Mouse (Mus musculus) liver, embryonic 13.5 days (tissue): ENCODE measurements at regions not wholly inside any gene's neighbourhood (a gene's known extent, or its start where the extent isn't known, plus 50 kb on each side); places are given as distances from the start of the nearest gene placed in this dataset.

Experiments
- ATAC-seq: fragments of 200-750 bp; cut with Nextera tagmentation; 2 replicates; pipeline ENCODE4 v1.8.0; 2017; ENCODE audit warnings: low read depth, mild to moderate bottlenecking, moderate number of reproducible peaks, moderate library complexity
- DNase-seq: peaks from one replicate; pipeline ENCODE4 v3.0.0; 2022
- H3K27ac ChIP-seq: fragments of 300-500 bp; sonication (generic); 2 replicates; pipeline ENCODE4 v1.5.1; 2015; ENCODE audit warnings: moderate library complexity, mild to moderate bottlenecking, inconsistent platforms
- H3K27me3 ChIP-seq: fragments of 300-500 bp; sonication (generic); 2 replicates; pipeline ENCODE4 v1.6.1; 2015; ENCODE audit warnings: mild to moderate bottlenecking, inconsistent platforms
- H3K36me3 ChIP-seq: fragments of 300-500 bp; sonication (generic); 2 replicates; pipeline ENCODE4 v1.6.1; 2015; ENCODE audit warnings: mild to moderate bottlenecking, inconsistent platforms
- H3K4me1 ChIP-seq: fragments of 300-500 bp; sonication (generic); replicated peaks from 2 replicates; pipeline ENCODE4 v1.6.1; 2015; ENCODE audit warnings: inconsistent platforms
- H3K4me2 ChIP-seq: fragments of 300-500 bp; sonication (generic); 2 replicates; pipeline ENCODE4 v1.6.1; 2015; ENCODE audit warnings: inconsistent platforms, mild to moderate bottlenecking, moderate library complexity
- H3K4me3 ChIP-seq: fragments of 300-500 bp; sonication (generic); replicated peaks from 2 replicates; pipeline ENCODE4 v1.5.1; 2015; ENCODE audit warnings: mild to moderate bottlenecking, inconsistent platforms
- H3K9ac ChIP-seq: fragments of 300-500 bp; sonication (generic); 2 replicates; pipeline ENCODE4 v1.6.1; 2015; ENCODE audit warnings: mild to moderate bottlenecking, inconsistent platforms
- H3K9me3 ChIP-seq: fragments of 300-500 bp; sonication (generic); replicated peaks from 2 replicates; pipeline ENCODE4 v1.6.1; 2016; ENCODE audit warnings: inconsistent platforms
- WGBS: fragments of 180-500 bp; shearing (Covaris S2); methylation state at CpG from one replicate; pipeline ENCODE4 v1.1.7; 2015; ENCODE audit not compliant: insufficient replicate concordance; 5-methylcytosine and 5-hydroxymethylcytosine counted together

DNA sequence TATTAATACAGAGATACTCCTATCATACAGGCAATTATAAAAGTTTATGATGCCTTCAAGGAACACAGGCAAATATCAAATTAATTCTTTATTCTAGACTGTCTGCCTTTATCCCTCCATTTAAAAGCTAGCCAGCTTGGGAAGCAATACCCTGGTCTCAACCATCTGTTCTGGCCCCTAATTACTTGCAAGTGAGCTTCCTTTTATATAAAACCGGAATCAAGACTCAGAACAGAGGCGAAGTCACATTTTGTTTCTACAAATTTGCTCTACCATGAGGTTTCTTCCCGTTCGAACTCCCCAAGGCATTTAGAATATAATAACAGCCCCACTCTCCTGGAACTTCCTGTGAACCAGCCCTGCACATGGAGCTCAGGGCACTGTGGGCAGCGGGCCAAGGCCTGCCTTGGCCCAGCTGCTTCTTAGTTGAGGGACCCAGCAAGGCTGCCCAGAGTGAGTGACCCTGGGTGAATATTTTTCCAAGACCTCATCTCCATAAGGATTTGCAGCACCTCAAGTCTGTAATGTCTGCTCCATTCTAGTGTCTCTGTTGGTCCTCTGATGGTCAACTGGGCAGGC lies 355.3 kb upstream of the Gm10131 start:
- ATAC-seq (no peak), DNase-seq (no peak)
- 65% methylated on average over 5 of the region's 5 CpGs for WGBS

DNA sequence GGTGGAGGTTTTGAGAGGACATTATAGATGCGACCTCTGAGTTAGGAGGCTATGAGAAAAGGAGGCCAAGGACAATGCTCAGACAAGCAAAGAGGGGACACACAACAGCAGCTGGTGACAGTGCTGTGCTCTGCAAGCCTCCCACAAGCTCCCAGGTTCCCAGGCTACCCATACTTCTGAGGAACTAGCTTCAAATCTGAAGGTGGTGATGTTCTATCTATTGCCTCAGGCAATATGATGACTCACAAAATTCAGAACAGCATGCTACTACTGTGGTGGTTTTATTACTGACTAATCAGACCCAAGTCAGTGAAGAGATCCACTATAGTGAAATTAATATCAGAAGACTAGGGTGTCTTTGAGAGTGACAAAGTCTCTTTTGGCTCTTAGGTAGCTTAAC lies 353.9 kb upstream of the Gm10131 start:
- Histone ChIP-seq H3K4me3 (no peak overlapping the region), H3K27ac (no peak overlapping the region), H3K27me3 (no peaks in the 10 kb centered on the region), H3K4me1 (no peaks in the 10 kb centered on the region), H3K36me3 (no peaks in the 10 kb centered on the region), H3K4me2 (no peak overlapping the region), H3K9me3 (0 out of 2 replicates have a peak, but pooled peaks cover 4% of the 10 kb centered on the region), H3K9ac (no peak overlapping the region)
- 80% methylated on average over 1 of the region's 1 CpGs for WGBS
- ATAC-seq: no peak
- DNase-seq: no peak

More for the DNA sequence above, 355.3 kb upstream of the Gm10131 start:
- no peaks in the 10 kb centered on the region for H3K4me1 ChIP-seq
- no peaks in the 10 kb centered on the region for H3K9me3 ChIP-seq
- H3K9ac ChIP-seq: no peak overlapping the region
- no peak overlapping the region for H3K4me2 ChIP-seq
- no peak overlapping the region for H3K27ac ChIP-seq
- H3K36me3 ChIP-seq: no peaks in the 10 kb centered on the region
- no peak overlapping the region for H3K4me3 ChIP-seq
- H3K27me3 ChIP-seq: no peaks in the 10 kb centered on the region

DNA sequence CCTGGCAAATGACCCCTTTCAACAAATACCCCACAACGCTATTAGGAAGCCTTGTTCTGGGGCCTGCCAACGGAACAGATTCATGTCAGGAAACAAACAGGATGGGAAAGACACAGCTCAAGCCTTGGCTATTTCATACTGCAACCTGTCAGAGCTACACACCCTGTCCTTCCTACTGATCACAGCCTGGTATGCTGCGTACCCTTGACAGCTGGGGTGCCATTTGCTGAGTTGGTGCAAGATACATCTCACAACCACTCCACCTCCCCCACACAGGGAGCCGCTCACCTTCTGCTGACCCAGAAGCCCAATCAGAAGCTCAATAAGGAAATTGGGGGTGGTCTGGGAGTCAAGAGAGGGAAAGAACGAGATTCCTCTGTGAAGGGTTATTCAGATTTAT lies 350.7 kb upstream of the Gm10131 start:
- H3K4me3 ChIP-seq: no peak overlapping the region
- H3K4me2 ChIP-seq: no peak overlapping the region
- 0 out of 2 replicates have a peak, but pooled peaks cover 4% of the 10 kb centered on the region for H3K9me3 ChIP-seq
- H3K36me3 ChIP-seq: no peaks in the 10 kb centered on the region
- H3K4me1 ChIP-seq: no peaks in the 10 kb centered on the region
- no peak overlapping the region for H3K9ac ChIP-seq
- no peak for ATAC-seq
- WGBS: 65% methylated on average over 5 of the region's 5 CpGs
- H3K27me3 ChIP-seq: no peaks in the 10 kb centered on the region
- DNase-seq: no peak
- no peak overlapping the region for H3K27ac ChIP-seq

DNA sequence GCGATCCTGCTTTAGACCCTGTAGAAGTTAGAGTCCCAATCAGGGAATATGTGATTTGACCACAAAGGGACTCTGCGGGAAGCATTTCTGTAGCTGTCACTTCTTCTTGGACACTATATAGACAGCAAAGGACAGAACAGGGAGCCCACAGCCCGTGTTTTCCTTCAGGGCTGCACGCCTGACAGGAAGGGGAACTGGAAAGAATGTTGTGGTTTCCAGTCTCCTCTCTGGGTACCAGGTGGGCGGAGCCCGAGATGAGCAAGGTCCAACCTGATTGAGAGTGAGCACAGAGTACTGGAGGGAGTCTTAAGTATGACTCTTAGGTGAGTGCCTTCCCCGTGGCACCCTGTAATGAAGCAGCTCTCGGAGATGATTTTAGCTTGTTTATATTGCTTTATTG lies 346.8 kb upstream of the Gm10131 start:
- Histone ChIP-seq H3K27me3 (no peaks in the 10 kb centered on the region), H3K9ac (no peak overlapping the region), H3K9me3 (0 out of 2 replicates have a peak, but pooled peaks cover 4% of the 10 kb centered on the region), H3K4me1 (no peaks in the 10 kb centered on the region), H3K4me2 (no peak overlapping the region), H3K27ac (no peak overlapping the region), H3K36me3 (no peaks in the 10 kb centered on the region), H3K4me3 (no peak overlapping the region)
- ATAC-seq (no peak), DNase-seq (no peak)
- 32% methylated on average over 8 of the region's 8 CpGs for WGBS

DNA sequence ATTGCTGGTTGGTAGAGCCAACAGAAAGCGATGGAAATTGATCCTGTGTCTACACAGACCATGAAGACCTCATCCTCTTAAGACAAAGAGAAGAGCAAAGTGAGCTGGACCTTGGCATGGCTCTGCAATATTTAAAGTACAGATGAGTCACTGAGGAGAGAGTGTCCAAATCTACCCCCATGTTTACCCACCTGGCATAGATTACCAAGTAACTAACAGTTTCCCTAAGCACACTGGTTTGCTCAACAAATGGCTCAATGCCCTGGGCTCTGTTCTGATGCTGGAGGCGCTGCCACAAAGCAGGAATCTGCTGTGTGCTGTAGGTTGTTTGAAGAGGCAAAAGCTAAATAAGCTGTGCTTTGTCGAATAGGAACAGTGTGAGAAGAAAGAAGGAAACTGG lies 345.0 kb upstream of the Gm10131 start:
- Histone ChIP-seq H3K4me2 (no peak overlapping the region), H3K4me1 (no peaks in the 10 kb centered on the region), H3K27ac (no peak overlapping the region), H3K4me3 (no peak overlapping the region), H3K9ac (no peak overlapping the region), H3K36me3 (no peaks in the 10 kb centered on the region), H3K27me3 (no peaks in the 10 kb centered on the region), H3K9me3 (0 out of 2 replicates have a peak, but pooled peaks cover 4% of the 10 kb centered on the region)
- 51% methylated on average over 3 of the region's 3 CpGs for WGBS
- ATAC-seq: no peak
- no peak for DNase-seq

DNA sequence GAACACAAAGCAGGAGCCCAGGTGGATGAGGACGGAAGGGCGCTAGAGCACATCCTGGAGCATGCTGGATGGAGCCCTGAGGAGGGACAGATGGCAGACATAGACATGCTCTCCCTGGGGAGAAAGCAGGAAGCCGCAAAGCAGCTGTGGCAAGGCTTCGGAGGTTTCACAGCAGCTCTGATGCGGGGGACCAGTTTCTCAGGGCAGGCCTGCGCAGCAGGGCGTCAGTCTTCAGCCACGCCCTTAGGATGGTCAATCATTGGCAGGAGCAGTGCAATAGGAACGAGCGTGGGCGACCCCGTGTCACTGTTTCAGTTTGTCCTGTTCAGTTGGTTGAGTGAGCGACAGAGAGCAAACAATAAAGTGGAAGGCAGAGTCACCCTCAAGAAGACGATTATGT lies 343.8 kb upstream of the Gm10131 start:
- WGBS: 65% methylated on average over 14 of the region's 14 CpGs
- no peaks in the 10 kb centered on the region for H3K4me1 ChIP-seq
- no peak for ATAC-seq
- no peak overlapping the region for H3K9ac ChIP-seq
- no peaks in the 10 kb centered on the region for H3K27me3 ChIP-seq
- no peak overlapping the region for H3K4me2 ChIP-seq
- H3K27ac ChIP-seq: no peak overlapping the region
- H3K36me3 ChIP-seq: no peaks in the 10 kb centered on the region
- no peak overlapping the region for H3K4me3 ChIP-seq
- no peak for DNase-seq
- no peaks in the 10 kb centered on the region for H3K9me3 ChIP-seq

DNA sequence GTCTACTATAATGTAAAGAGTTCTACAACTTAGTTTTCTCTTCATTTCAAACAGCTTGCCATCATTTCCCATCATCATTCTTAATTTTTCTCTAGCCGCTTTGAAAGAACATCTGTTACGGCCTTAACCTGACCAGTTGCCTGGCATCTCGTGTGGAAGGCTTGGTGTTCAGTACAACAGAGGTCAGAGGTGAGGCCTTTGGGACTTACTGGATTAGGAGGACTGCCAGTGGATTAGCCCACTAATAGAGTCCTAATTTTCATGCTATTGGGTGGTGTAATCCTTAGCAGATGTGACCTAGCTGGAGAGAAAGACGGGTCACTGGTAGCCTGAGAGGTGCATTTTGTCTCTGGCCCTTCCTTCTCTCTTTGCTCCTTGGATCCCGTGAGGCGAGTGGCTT lies 341.3 kb upstream of the Gm10131 start:
- Histone ChIP-seq H3K4me3 (no peak overlapping the region), H3K36me3 (no peaks in the 10 kb centered on the region), H3K4me1 (0 out of 2 replicates have a peak, but pooled peaks cover 5% of the 10 kb centered on the region), H3K27me3 (no peaks in the 10 kb centered on the region), H3K9ac (no peak overlapping the region), H3K27ac (no peak overlapping the region), H3K4me2 (no peak overlapping the region), H3K9me3 (no peaks in the 10 kb centered on the region)
- no peak for DNase-seq
- 75% methylated on average over 6 of the region's 6 CpGs for WGBS
- ATAC-seq: no peak

DNA sequence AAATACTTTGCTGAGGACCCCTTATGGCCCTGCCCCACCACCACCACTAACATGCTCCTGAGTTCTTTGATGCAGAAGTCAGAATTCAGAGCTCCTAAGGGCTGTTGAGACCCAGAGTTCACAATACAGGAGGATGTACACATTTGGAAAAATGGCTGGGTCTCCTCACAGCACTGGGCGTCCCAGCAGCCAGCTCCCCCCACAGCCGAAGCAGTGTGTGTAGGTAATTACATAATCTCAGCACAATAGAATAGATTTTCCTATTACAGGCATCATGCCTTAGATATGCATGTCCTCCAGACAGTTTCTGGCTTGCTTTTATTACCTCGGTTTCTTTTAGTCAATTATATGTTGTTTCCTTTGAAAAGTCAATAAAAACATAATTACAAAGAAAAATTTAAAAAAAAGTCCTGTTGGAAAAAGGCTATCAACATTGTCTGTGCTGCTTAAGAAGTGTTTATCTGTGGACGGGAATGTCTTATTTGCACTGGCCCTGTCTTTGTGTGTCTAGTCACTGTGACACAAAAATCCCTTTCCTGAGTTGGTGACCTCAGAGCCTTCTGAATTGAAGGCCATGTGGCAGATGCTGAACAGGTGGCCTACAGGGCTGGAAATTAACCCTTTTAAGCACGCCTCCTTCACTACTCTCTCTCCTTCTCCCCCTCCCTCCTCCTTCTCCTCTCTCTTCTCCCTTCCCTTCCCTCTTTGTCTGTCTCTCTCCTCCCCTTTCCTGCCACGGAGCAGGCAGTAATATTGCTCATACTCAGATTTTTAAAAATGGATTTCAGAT lies 339.9 kb upstream of the Gm10131 start:
- Histone ChIP-seq H3K9ac (no peak overlapping the region), H3K4me1 (0 out of 2 replicates have a peak, but pooled peaks cover 8% of the 10 kb centered on the region), H3K4me3 (no peak overlapping the region), H3K36me3 (no peaks in the 10 kb centered on the region), H3K9me3 (no peaks in the 10 kb centered on the region), H3K4me2 (no peak overlapping the region), H3K27ac (no peak overlapping the region), H3K27me3 (no peaks in the 10 kb centered on the region)
- ATAC-seq: no peak
- WGBS: 45% methylated on average over 6 of the region's 6 CpGs
- DNase-seq: no peak

DNA sequence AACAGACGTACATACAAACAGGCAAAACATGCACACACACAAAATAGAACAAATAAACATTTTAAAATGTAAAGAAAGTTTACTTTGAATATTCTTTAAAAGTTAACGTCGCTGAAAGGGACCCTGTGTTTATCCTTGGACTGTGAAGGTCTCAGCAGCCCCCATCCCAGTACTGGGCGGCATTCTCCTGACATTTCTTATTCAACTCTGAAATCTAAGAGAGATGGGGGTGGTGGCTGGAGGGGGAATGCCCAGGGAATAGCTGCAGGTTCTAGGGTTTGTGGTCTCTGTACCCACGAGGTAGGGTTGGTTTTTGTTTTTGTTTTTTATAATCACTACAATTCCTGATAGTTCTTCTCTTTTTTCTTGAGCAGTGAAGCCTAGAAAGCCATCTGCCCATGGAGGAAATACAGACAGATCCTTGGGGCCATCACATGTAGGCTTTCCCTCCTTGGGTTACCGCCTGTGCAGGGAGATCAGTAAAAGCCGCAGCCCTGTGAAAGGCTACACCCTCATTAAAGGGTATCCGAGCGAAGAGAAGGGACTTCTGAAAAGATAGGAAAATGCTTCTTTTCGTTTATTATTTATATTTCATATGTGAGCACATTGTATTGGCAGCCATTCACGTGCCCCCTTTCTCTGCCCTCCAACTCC lies 338.0 kb upstream of the Gm10131 start:
- Histone ChIP-seq H3K9me3 (no peaks in the 10 kb centered on the region), H3K27me3 (no peaks in the 10 kb centered on the region), H3K27ac (no peak overlapping the region), H3K9ac (no peak overlapping the region), H3K4me1 (0 out of 2 replicates have a peak, but pooled peaks cover 8% of the 10 kb centered on the region), H3K4me3 (no peak overlapping the region), H3K36me3 (no peaks in the 10 kb centered on the region), H3K4me2 (no peak overlapping the region)
- DNase-seq (no peak), ATAC-seq (no peak)
- WGBS: 75% methylated on average over 11 of the region's 11 CpGs

DNA sequence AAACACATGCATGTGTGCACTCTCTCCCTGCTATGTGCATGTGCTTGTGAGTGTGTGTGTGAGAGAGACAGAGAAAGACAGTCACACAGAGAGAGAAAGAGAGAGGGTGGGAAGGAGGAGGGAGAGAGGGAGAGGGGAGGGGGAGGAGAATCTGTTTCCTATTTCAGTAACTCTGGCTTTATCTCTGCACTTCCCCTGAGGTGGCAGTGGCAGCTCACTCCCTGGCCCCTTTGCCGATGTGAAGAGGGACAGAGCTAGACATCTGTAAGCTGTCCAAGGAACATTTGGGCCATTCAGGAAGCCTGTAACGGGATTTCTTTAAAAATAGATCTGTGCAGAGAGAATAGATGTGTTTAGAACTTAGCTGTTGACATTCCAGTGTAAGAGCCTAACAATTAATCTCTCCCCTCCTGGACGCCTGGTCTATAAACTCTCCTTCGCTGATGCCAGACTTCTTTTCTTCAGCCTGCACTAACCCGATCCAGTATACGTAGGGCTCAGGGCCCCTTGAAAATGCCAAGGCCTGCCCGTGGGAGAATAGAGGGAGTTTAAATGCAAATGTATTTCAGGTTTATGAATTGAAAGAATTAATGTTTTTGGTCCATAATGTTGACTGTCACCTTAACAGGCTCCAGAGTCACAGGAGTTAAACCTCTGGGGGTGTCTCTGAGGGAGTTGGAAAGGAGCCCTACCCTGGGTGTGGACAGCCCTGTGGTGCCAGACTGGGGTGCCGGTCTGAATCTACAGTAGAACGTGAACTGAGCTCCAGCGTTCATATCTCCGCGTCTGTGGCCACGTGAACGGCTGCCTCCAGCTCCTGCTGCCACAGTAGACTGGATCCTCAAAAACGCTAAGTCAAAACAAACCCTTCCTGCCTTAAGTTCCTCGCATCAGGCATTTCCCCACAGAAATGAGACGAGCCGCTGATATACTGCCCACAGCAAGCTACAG lies 336.6 kb upstream of the Gm10131 start:
- 41% methylated on average over 18 of the region's 18 CpGs for WGBS
- H3K36me3 ChIP-seq: no peaks in the 10 kb centered on the region
- DNase-seq: no peak
- no peak overlapping the region for H3K9ac ChIP-seq
- H3K4me2 ChIP-seq: no peak overlapping the region
- no peak for ATAC-seq
- 0 out of 2 replicates have a peak, but pooled peaks cover 8% of the 10 kb centered on the region for H3K4me1 ChIP-seq
- H3K27ac ChIP-seq: no peak overlapping the region
- no peaks in the 10 kb centered on the region for H3K27me3 ChIP-seq
- H3K4me3 ChIP-seq: no peak overlapping the region
- H3K9me3 ChIP-seq: no peaks in the 10 kb centered on the region

DNA sequence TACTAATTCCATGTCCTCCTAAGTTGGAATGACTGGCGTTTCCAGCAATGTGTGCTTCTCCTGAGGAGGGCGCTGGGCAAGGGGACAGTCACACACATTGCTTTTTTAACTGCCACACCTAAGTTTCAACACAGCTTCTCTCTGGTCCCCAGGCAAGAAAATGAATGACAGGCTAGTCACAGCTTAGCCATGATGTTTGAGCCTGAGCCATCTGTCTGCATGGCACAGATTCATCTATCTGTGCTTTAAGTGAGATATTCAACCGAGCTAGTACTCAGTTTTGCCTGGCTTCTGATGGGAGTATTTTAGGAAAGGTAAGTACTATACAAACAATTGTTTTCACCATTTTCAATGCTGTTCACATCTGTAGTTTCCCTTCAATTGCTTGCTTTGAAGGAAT lies 331.2 kb upstream of the Gm10131 start:
- H3K27ac ChIP-seq: no peak overlapping the region
- DNase-seq: no peak
- no peak overlapping the region for H3K9ac ChIP-seq
- no peak overlapping the region for H3K4me3 ChIP-seq
- no peaks in the 10 kb centered on the region for H3K27me3 ChIP-seq
- no peaks in the 10 kb centered on the region for H3K36me3 ChIP-seq
- no peaks in the 10 kb centered on the region for H3K9me3 ChIP-seq
- H3K4me2 ChIP-seq: no peak overlapping the region
- 64% methylated on average over 3 of the region's 3 CpGs for WGBS
- 0 out of 2 replicates have a peak, but pooled peaks cover 2% of the 10 kb centered on the region for H3K4me1 ChIP-seq
- no peak for ATAC-seq
